Mouse (Mus musculus) hindlimb bud, embryonic 11.5 days (tissue): ENCODE results near the gene Usp46.

Experiments
- DNase-seq: peaks from one replicate; pipeline ENCODE4 v3.0.0-alpha.2; 2012; ENCODE audit warnings: low read depth, low spot score; ENCODE audit errors: extremely low spot score

Usp46 gene

GRCm38 (mm10) chr5:74067831-74068713 lies at the start of gene Usp46:
Usp46 (minus strand) TSS chr5:74068431.
- DNase-seq: no peak

- DNase-seq: no peak
Measured at GRCm38 (mm10) chr5:74113961-74114689, 45.9 kb upstream of the Usp46 start.

- no peak for DNase-seq
Measured at GRCm38 (mm10) chr5:74105445-74105844, 37.2 kb upstream of the Usp46 start.

GRCm38 (mm10) chr5:74101761-74102160 lies 33.5 kb upstream of the Usp46 start:
- DNase-seq: no peak

- no peak for DNase-seq
Measured at GRCm38 (mm10) chr5:74099046-74099445, 30.8 kb upstream of the Usp46 start.

- DNase-seq: no peak
Measured at GRCm38 (mm10) chr5:74097854-74098220, 29.6 kb upstream of the Usp46 start.

- DNase-seq: no peak
Measured at GRCm38 (mm10) chr5:74097116-74097853, 29.1 kb upstream of the Usp46 start.

GRCm38 (mm10) chr5:74096060-74096459 lies 27.8 kb upstream of the Usp46 start:
- no peak for DNase-seq

- DNase-seq: no peak
Measured at GRCm38 (mm10) chr5:74095611-74096010, 27.4 kb upstream of the Usp46 start.

- no peak for DNase-seq
Measured at GRCm38 (mm10) chr5:74094841-74095437, 26.7 kb upstream of the Usp46 start.

- DNase-seq: no peak
Measured at GRCm38 (mm10) chr5:74093556-74094428, 25.6 kb upstream of the Usp46 start.

- DNase-seq: peak; percentile 86
Measured at GRCm38 (mm10) chr5:74092833-74093555, 24.8 kb upstream of the Usp46 start.

- DNase-seq: no peak
Measured at GRCm38 (mm10) chr5:74092481-74092832, 24.2 kb upstream of the Usp46 start.

GRCm38 (mm10) chr5:74089643-74090042 lies 21.4 kb upstream of the Usp46 start:
- DNase-seq: no peak

GRCm38 (mm10) chr5:74081756-74082155 lies 13.5 kb upstream of the Usp46 start:
- no peak for DNase-seq

GRCm38 (mm10) chr5:74078861-74079615 lies 10.8 kb upstream of the Usp46 start:
- DNase-seq: no peak

GRCm38 (mm10) chr5:74078400-74078799 lies 10.2 kb upstream of the Usp46 start:
- DNase-seq: no peak

- DNase-seq: no peak
Measured at GRCm38 (mm10) chr5:74077959-74078358, 9.7 kb upstream of the Usp46 start.

- no peak for DNase-seq
Measured at GRCm38 (mm10) chr5:74076759-74077158, 8.5 kb upstream of the Usp46 start.
